Mouse (Mus musculus) lung, postnatal 0 days (tissue): ENCODE results near the gene Gm4756. TPM values are rescaled to one million over a fixed set of nuclear protein-coding genes. Genes with fewer than 3 reads are reported as not detected.

Experiments used
- ATAC-seq: fragments of 200-750 bp; cut with Nextera tagmentation; 2 replicates; pipeline ENCODE4 v1.8.0; 2017; ENCODE audit warnings: moderate library complexity
- DNase-seq: peaks from one replicate; pipeline ENCODE4 v3.0.0-alpha.2; 2016; ENCODE audit warnings: low spot score
- H3K27ac ChIP-seq: fragments of 300-500 bp; sonication (generic); 2 replicates; pipeline ENCODE4 v1.5.1; 2014; ENCODE audit warnings: antibody characterized with exemption, mild to moderate bottlenecking, low read length, mixed read lengths
- H3K27me3 ChIP-seq: fragments of 300-500 bp; sonication (generic); replicated peaks from 2 replicates; pipeline ENCODE4 v1.6.1; 2014; ENCODE audit warnings: low read length, mixed read lengths; ENCODE audit not compliant: insufficient read depth
- H3K36me3 ChIP-seq: fragments of 300-500 bp; sonication (generic); 2 replicates; pipeline ENCODE4 v1.6.1; 2014; ENCODE audit warnings: low read length, mixed read lengths; ENCODE audit not compliant: insufficient read depth
- H3K4me1 ChIP-seq: fragments of 300-500 bp; sonication (generic); 2 replicates; pipeline ENCODE4 v1.6.1; 2014; ENCODE audit warnings: antibody characterized with exemption, low read depth, low read length, mixed read lengths; ENCODE audit not compliant: insufficient read depth
- H3K4me2 ChIP-seq: fragments of 300-500 bp; sonication (generic); replicated peaks from 2 replicates; pipeline ENCODE4 v1.6.1; 2014; ENCODE audit warnings: low read depth, mild to moderate bottlenecking, low read length, moderate library complexity, mixed read lengths
- H3K4me3 ChIP-seq: fragments of 300-500 bp; sonication (generic); 2 replicates; pipeline ENCODE4 v1.5.1; 2014; ENCODE audit warnings: low read depth, low read length
- H3K9ac ChIP-seq: fragments of 300-500 bp; sonication (generic); replicated peaks from 2 replicates; pipeline ENCODE4 v1.6.1; 2014; ENCODE audit warnings: low read depth, mild to moderate bottlenecking
- H3K9me3 ChIP-seq: fragments of 300-500 bp; sonication (generic); 2 replicates; pipeline ENCODE4 v1.6.1; 2016; ENCODE audit warnings: low read length, mixed read lengths
- CTCF ChIP-seq: IDR thresholded peaks from 2 replicates; pipeline ENCODE4 v1.5.1; 2016; ENCODE audit warnings: antibody characterized with exemption, mild to moderate bottlenecking
- EP300 ChIP-seq: IDR thresholded peaks from 2 replicates; pipeline ENCODE4 v1.6.1; 2016; ENCODE audit warnings: antibody characterized with exemption, mild to moderate bottlenecking, control low read depth
- WGBS: fragments of 180-500 bp; shearing (Covaris S2); extraction: QIAGEN DNeasy Blood & Tissue Kit; methylation state at CpG from one replicate; pipeline ENCODE4 v1.1.7; 2014; 5-methylcytosine and 5-hydroxymethylcytosine counted together
- polyA plus RNA-seq: library from polyadenylated mRNA; unstranded; fragments of >200 nt; fragmentation: Nextera tagmentation; extraction: Ambion mirVana; gene quantifications from 2 replicates; pipeline ENCODE4 v1.2.1, GENCODE M21; 2015

Gm4756 gene
- polyA plus RNA-seq, 1 experiment from 2014 or later: not detected

DNA sequence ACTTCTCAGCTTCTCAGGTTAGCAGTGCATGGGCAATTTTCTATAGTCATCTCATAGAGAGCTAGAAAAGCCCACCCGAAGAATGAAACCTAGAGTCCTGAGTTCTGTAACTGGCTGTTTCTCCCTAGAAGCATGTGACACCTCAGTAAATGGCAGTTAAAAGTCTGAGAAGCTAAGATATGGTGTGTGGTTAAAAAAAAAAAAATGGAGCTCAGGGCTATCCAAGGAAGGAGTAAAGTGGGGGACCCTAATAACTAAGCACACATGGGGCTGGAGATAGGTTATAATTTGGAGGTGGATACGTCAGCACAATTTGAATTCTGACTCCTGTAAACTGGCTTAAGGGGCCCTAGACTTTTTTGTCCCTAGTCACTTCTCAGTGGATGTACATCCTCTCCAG is 66.4 kb downstream of the Gm4756 start:
- Histone ChIP-seq H3K4me3 (no peak overlapping the region), H3K27me3 (no peaks in the 10 kb centered on the region), H3K36me3 (no peaks in the 10 kb centered on the region), H3K9ac (no peak overlapping the region), H3K4me1 (no peaks in the 10 kb centered on the region), H3K9me3 (no peaks in the 10 kb centered on the region), H3K4me2 (no peak overlapping the region), H3K27ac (no peak overlapping the region)
- 98% methylated on average over 2 of the region's 2 CpGs for WGBS
- DNase-seq: no peak
- TF ChIP-seq CTCF (no peak), EP300 (no peak)
- ATAC-seq: no peak

DNA sequence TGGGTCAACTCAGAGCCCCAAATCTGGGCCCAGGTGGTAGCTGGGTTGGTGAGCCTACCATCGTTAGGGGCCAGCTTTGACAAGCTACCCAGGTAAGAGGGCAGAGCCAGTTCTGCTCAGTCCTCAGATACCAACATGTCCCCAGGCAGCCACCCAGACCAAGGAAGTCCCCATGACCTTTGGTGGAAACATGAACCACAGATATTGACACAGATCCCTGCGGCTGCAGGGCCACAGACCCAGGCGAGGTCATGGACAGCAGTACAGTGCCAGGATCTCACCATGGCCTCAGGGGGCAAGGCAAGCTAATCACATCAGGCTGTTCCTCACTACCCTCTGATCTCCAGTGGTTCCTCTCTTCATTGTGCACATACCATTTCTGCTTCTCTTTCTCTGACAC is 67.4 kb downstream of the Gm4756 start:
- no peaks in the 10 kb centered on the region for H3K4me1 ChIP-seq
- 90% methylated on average over 3 of the region's 3 CpGs for WGBS

DNA sequence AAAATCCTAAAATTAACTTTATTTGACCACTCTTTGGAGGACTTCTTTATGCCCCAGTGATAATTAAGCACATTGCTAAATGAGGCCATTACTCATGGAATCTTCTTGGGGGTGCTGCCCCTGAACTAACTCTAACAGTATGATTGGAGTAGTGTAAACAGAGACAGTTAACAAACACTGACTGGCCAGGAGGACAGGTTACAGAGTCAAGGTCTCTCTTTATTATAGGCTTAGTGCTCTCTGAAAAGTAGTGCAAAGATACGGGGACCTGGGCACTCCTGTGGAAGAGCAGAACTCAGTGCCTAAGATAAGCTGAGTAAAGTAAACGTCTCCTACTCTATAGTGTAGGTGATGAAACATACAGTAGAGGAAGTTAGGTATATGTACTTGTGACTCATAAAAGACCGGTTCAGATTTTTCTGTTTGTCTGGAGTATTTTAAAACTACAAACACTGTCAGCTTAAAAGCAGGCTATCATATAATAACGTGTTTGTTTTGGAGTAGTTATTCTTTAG is 85.1 kb downstream of the Gm4756 start:
- no peak overlapping the region for H3K4me3 ChIP-seq
- H3K36me3 ChIP-seq: no peaks in the 10 kb centered on the region
- 56% methylated on average over 4 of the region's 4 CpGs for WGBS
- no peak overlapping the region for H3K9ac ChIP-seq
- no peak overlapping the region for H3K27ac ChIP-seq
- no peaks in the 10 kb centered on the region for H3K27me3 ChIP-seq
- ATAC-seq (no peak), DNase-seq (no peak)
- TF ChIP-seq CTCF: no peak
- TF ChIP-seq EP300: no peak
- no peak overlapping the region for H3K4me2 ChIP-seq
- H3K9me3 ChIP-seq: no peaks in the 10 kb centered on the region
- H3K4me1 ChIP-seq: no peaks in the 10 kb centered on the region

More for the DNA sequence above, 67.4 kb downstream of the Gm4756 start:
- Histone ChIP-seq H3K4me2 (no peak overlapping the region), H3K4me3 (no peak overlapping the region), H3K36me3 (no peaks in the 10 kb centered on the region), H3K9me3 (no peaks in the 10 kb centered on the region), H3K9ac (no peak overlapping the region), H3K27ac (no peak overlapping the region), H3K27me3 (no peaks in the 10 kb centered on the region)
- TF ChIP-seq CTCF: no peak
- no peak for TF ChIP-seq EP300
- ATAC-seq (no peak), DNase-seq (no peak)

DNA sequence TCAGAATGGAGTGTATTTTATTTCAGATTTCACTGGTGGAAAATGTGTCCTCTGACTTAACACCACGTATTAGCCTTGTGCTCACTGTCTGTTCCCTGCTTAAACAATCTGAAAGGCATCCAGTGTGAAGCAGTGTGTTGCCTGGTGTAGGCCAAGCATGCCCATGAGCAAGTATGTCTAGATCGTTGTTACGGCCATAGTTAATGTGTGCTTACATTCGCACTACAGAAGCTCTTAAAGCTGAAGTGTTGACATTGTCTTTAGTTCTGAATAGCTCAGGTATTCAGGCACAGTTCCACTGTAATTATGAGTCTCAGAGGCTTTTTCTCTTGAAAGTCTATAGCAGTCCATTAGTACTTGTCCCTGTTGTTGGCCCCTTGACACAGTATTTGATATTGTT is 95.1 kb downstream of the Gm4756 start:
- H3K4me2 ChIP-seq: no peak overlapping the region
- no peaks in the 10 kb centered on the region for H3K27me3 ChIP-seq
- TF ChIP-seq CTCF (no peak), EP300 (peak; percentile 84)
- H3K4me1 ChIP-seq: no peaks in the 10 kb centered on the region
- H3K27ac ChIP-seq: no peak overlapping the region
- peak; percentile 88 for DNase-seq
- no peak overlapping the region for H3K9ac ChIP-seq
- no peaks in the 10 kb centered on the region for H3K9me3 ChIP-seq
- ATAC-seq: peak; percentile 98
- H3K4me3 ChIP-seq: no peak overlapping the region
- WGBS: 59% methylated on average over 4 of the region's 4 CpGs
- H3K36me3 ChIP-seq: no peaks in the 10 kb centered on the region

DNA sequence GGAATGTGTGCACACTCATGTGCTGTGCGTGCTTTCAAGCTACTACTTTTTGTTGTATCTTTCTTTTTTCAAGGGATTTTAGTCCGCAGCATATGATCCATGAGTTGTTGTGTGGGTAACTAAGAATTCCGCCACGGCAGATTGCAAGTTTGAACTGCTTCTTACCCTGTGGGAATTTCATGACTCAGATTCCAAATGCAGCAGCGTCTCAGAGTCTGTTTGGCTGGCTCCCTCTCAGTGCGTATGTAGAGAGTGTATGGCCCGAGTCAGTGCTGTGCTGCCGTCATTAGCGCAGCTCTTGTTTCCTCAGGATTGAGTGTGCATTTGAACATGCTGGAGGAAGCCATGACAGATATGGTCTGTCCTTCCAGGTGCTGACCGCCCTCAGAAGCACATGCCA is 110.9 kb downstream of the Gm4756 start:
- TF ChIP-seq EP300: no peak
- no peak for TF ChIP-seq CTCF
- Histone ChIP-seq H3K9ac (no peak overlapping the region), H3K4me2 (no peak overlapping the region), H3K9me3 (no peaks in the 10 kb centered on the region), H3K27me3 (no peaks in the 10 kb centered on the region), H3K4me3 (no peak overlapping the region), H3K27ac (no peak overlapping the region), H3K36me3 (peaks cover 5% of the 10 kb centered on the region; the same call in 1 of the 2 replicates), H3K4me1 (no peaks in the 10 kb centered on the region)
- DNase-seq: no peak
- no peak for ATAC-seq
- WGBS: 90% methylated on average over 10 of the region's 10 CpGs

DNA sequence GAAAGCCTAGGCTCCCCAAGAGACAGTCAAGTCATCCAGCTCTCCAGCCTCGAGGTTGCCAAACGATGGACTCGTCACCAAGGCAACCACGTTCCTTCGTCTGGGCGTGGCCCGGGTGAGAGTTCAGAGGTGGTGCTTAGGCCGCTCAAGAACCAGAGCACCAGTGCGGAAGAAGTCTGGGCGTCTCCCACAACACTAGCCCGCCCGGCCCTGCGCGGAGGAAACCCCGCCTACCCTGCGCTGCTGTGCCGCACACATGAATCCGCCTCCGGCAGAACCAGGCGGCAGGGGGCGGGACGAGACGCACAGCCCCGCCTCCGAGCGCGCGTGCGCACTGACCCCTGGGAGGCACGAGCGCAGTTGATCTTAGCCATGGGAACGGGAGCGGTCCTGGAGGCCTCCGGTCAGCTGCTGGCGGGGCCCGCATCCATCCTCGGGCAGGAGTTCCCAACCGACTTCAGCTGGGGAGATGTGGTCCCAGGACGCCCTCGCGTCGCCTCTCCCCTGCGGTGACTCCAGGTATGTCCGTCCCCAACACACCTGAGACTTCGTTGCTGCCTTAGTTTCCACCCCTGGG is 113.4 kb downstream of the Gm4756 start, which contains the start of gene Pcnx4:
TSS of gene Pcnx4 (plus strand) at position 363 of the 577 bp plus-strand sequence.
- DNase-seq (peak; percentile 99), ATAC-seq (peak; percentile 100)
- H3K36me3 ChIP-seq: no peaks in the 10 kb centered on the region
- under 1% methylated on average over 43 of the region's 45 CpGs for WGBS
- no peaks in the 10 kb centered on the region for H3K4me1 ChIP-seq
- peak within 1 kb of the TSS; percentile 45 for H3K4me3 ChIP-seq
- peak within 1 kb of the TSS; percentile 2; the same call in 1 of the 2 replicates for H3K27ac ChIP-seq
- no peaks in the 10 kb centered on the region for H3K9me3 ChIP-seq
- H3K27me3 ChIP-seq: no peaks in the 10 kb centered on the region
- peak within 1 kb of the TSS; percentile 52 for H3K4me2 ChIP-seq
- peak; percentile 57 for TF ChIP-seq CTCF
- TF ChIP-seq EP300: no peak
- peak within 1 kb of the TSS; percentile 10; the same call in 1 of the 2 replicates for H3K9ac ChIP-seq
